Mouse (Mus musculus): ENCODE data around the gene Sema4c.
"Not testable (repeated sequence)": the region's sequence is repeated elsewhere in the genome, so short reads cannot be mapped to it uniquely, and the experiment has no call there.

The Sema4c gene

GRCm38 (mm10) chr1:36536783-36537182 lies 21.4 kb downstream of the Sema4c start, which contains the start of gene Ankrd23:
TSS of gene Ankrd23 (minus strand) at chr1:36536883.
- in situ Hi-C loops (cut with MboI, MseI), result not testable (repeated sequence)

- in situ Hi-C loops (cut with MboI, MseI), result no loop called here
Measured at GRCm38 (mm10) chr1:36536397-36536728, 21.8 kb downstream of the Sema4c start.

- in situ Hi-C loops (cut with MboI, MseI), result no loop called here
Measured at GRCm38 (mm10) chr1:36535477-36536396, 22.4 kb downstream of the Sema4c start.

GRCm38 (mm10) chr1:36534595-36535058 lies 23.5 kb downstream of the Sema4c start:
- in situ Hi-C loops (cut with MboI, MseI), result no loop called here

GRCm38 (mm10) chr1:36533546-36533945 lies 24.6 kb downstream of the Sema4c start:
- in situ Hi-C loops (cut with MboI, MseI), result no loop called here

- in situ Hi-C loops (cut with MboI, MseI), result no loop called here
Measured at GRCm38 (mm10) chr1:36531461-36531860, 26.7 kb downstream of the Sema4c start.

GRCm38 (mm10) chr1:36530962-36531361 lies 27.2 kb downstream of the Sema4c start:
- in situ Hi-C loops (cut with MboI, MseI), result no loop called here

- in situ Hi-C loops (cut with MboI, MseI), result no loop called here
Measured at GRCm38 (mm10) chr1:36530485-36530884, 27.7 kb downstream of the Sema4c start.

GRCm38 (mm10) chr1:36529875-36530274 lies 28.3 kb downstream of the Sema4c start:
- in situ Hi-C loops (cut with MboI, MseI), result no loop called here

- in situ Hi-C loops (cut with MboI, MseI), result no loop called here
Measured at GRCm38 (mm10) chr1:36529274-36529673, 28.9 kb downstream of the Sema4c start.

GRCm38 (mm10) chr1:36528351-36528750 lies 29.8 kb downstream of the Sema4c start:
- in situ Hi-C loops (cut with MboI, MseI), result no loop called here

GRCm38 (mm10) chr1:36526903-36527302 lies 31.2 kb downstream of the Sema4c start:
- in situ Hi-C loops (cut with MboI, MseI), result no loop called here

- in situ Hi-C loops (cut with MboI, MseI), result no loop called here
Measured at GRCm38 (mm10) chr1:36525774-36526173, 32.4 kb downstream of the Sema4c start.

GRCm38 (mm10) chr1:36524058-36524457 lies 34.1 kb downstream of the Sema4c start:
- in situ Hi-C loops (cut with MboI, MseI), result no loop called here

GRCm38 (mm10) chr1:36523332-36524013 lies 34.7 kb downstream of the Sema4c start:
- in situ Hi-C loops (cut with MboI, MseI), result no loop called here

GRCm38 (mm10) chr1:36522210-36522609 lies 35.9 kb downstream of the Sema4c start:
- in situ Hi-C loops (cut with MboI, MseI), result no loop called here

GRCm38 (mm10) chr1:36519626-36520025 lies 38.5 kb downstream of the Sema4c start:
- in situ Hi-C loops (cut with MboI, MseI), result no loop called here

- in situ Hi-C loops (cut with MboI, MseI), result no loop called here
Measured at GRCm38 (mm10) chr1:36518259-36518658, 39.9 kb downstream of the Sema4c start.

GRCm38 (mm10) chr1:36513718-36514117 lies 44.4 kb downstream of the Sema4c start:
- in situ Hi-C loops (cut with MboI, MseI), result no loop called here

GRCm38 (mm10) chr1:36513310-36513709 lies 44.8 kb downstream of the Sema4c start:
- in situ Hi-C loops (cut with MboI, MseI), result no loop called here

- in situ Hi-C loops (cut with MboI, MseI), result no loop called here
Measured at GRCm38 (mm10) chr1:36512966-36513280, 45.2 kb downstream of the Sema4c start.

GRCm38 (mm10) chr1:36512089-36512965 lies 45.8 kb downstream of the Sema4c start:
- in situ Hi-C loops (cut with MboI, MseI), result no loop called here
